ENCODE assay signal across 20 mouse cellular contexts in genomic region chr19:6478566-6478965, GRCm38 (mm10).
DNase-seq lines count a peak whose midpoint lies in the region; ATAC-seq and TF ChIP-seq lines count a peak whose summit lies in the region.
"Had no signal": no experiment of that assay in that cellular context is flagged by ENCODE, and none has a peak within 500 bp of the region (broad histone marks: within the 10 kb centered on the region; RNA-seq: fewer than 3 reads in every experiment).

No protein-coding gene starts in this region.

- H3K9me3 ChIP-seq in stomach, postnatal 0 days (ENCODE audit: control insufficient read depth, low read length) = no peaks in the 10 kb centered on the region
- H3K9me3 ChIP-seq: embryonic facial prominence, embryonic 13.5 days; forebrain, embryonic 13.5 days; forebrain, embryonic 15.5 days had no signal

- H3K4me3 ChIP-seq in stomach, postnatal 0 days (ENCODE audit: low read depth, low read length) = no peak overlapping the region
- H3K4me3 ChIP-seq: embryonic facial prominence, embryonic 13.5 days; forebrain, embryonic 13.5 days; forebrain, embryonic 15.5 days had no signal

- H3K36me3 ChIP-seq in stomach, postnatal 0 days (ENCODE audit: control insufficient read depth, insufficient read depth, low read length) = no peaks in the 10 kb centered on the region
- H3K36me3 ChIP-seq: embryonic facial prominence, embryonic 13.5 days had no signal

- no peaks in the 10 kb centered on the region for H3K4me1 ChIP-seq in stomach, postnatal 0 days (replicated peaks; ENCODE audit: control insufficient read depth, insufficient read depth)
- H3K4me1 ChIP-seq: embryonic facial prominence, embryonic 13.5 days had no signal

- no peak overlapping the region for H3K9ac ChIP-seq in stomach, postnatal 0 days (ENCODE audit: low read length)
- H3K9ac ChIP-seq: embryonic facial prominence, embryonic 13.5 days; forebrain, embryonic 13.5 days; forebrain, embryonic 15.5 days; forebrain, postnatal 0 days had no signal

- ATAC-seq in stomach, postnatal 0 days (ENCODE audit: low FRiP score, low TSS enrichment) = peak; percentile 21; the same call in 1 of the 2 replicates
- ATAC-seq: activated CD4-positive, CD25-positive, alpha-beta regulatory T cell, adult 4 months; forebrain, embryonic 13.5 days; forebrain, embryonic 15.5 days; forebrain, postnatal 0 days; Patski had no signal

- H3K27me3 ChIP-seq in stomach, postnatal 0 days (ENCODE audit: control insufficient read depth, insufficient read depth, low read length) = no peaks in the 10 kb centered on the region
- H3K27me3 ChIP-seq: embryonic facial prominence, embryonic 13.5 days; forebrain, embryonic 13.5 days; forebrain, embryonic 15.5 days had no signal

- H3K27ac ChIP-seq in stomach, postnatal 0 days (replicated peaks) = no peak overlapping the region
- H3K27ac ChIP-seq: embryonic facial prominence, embryonic 13.5 days; forebrain, embryonic 13.5 days; forebrain, embryonic 15.5 days had no signal

- no peak for TF ChIP-seq CTCF in stomach, postnatal 0 days (IDR thresholded peaks at IDR 0.05; ENCODE audit: low read depth)

- peak; percentile 65 for DNase-seq in urinary bladder, postnatal 14 days (ENCODE audit: low spot score)
- DNase-seq in urinary bladder, adult 2 months (ENCODE audit: low spot score) = no peak
- peak; percentile 55 for DNase-seq in 3T3-L1 (ENCODE audit: low read depth, low spot score)
- DNase-seq in 416B (ENCODE audit: low read depth) = peak; percentile 23
- no peak for DNase-seq in stomach, postnatal 0 days (ENCODE audit: low spot score)
- DNase-seq in lung, postnatal 25 days (ENCODE audit: low spot score) = no peak
- no peak for DNase-seq in right cerebral cortex, postnatal 36 days (ENCODE audit: low spot score in 2 of 2)
- DNase-seq: adrenal gland, adult 8-10 months; adrenal gland, postnatal 14 days; cerebellum, adult 11-12 months; cerebellum, adult 2 months; cerebellum, adult 9-10 months; cerebellum, postnatal 10 days; cerebellum, postnatal 25 days; forebrain, postnatal 0 days had no signal

- WGBS in stomach, postnatal 0 days = 58% methylated on average over 2 of the region's 2 CpGs

- no peak overlapping the region for H3K4me2 ChIP-seq in stomach, postnatal 0 days (replicated peaks; ENCODE audit: low read depth)
- H3K4me2 ChIP-seq: embryonic facial prominence, embryonic 13.5 days; forebrain, embryonic 13.5 days; forebrain, embryonic 15.5 days had no signal

- TF ChIP-seq EP300 in stomach, postnatal 0 days (optimal IDR thresholded peaks at IDR 0.05) = no peak

Comparison
In these comparisons a context has a peak if more than half of its experiments do, and no peak if none do; other contexts are left out.
1. DNase-seq: peak in urinary bladder, postnatal 14 days (single experiment), 3T3-L1 (single experiment) and 416B (single experiment); none in urinary bladder, adult 2 months (single experiment), stomach, postnatal 0 days (single experiment), lung, postnatal 25 days (single experiment) and right cerebral cortex, postnatal 36 days (0 of 2).